Mouse (Mus musculus) adrenal gland, adult 8-10 months (tissue): ENCODE results near the gene Ube2j1. TPM values are rescaled to one million over a fixed set of nuclear protein-coding genes. Genes with fewer than 3 reads are reported as not detected.

Experiments
- DNase-seq: peaks from one replicate; pipeline ENCODE4 v3.0.0; 2022
- total RNA-seq, 4 experiments: library from RNA; stranded (reverse); gene quantifications; 2 replicates each; pipeline ENCODE4 v1.2.4; 2022

Gene Ube2j1
- total RNA-seq, 4 experiments from 2014 or later: 45.2 to 68.6 (median 63.7) TPM

DNA sequence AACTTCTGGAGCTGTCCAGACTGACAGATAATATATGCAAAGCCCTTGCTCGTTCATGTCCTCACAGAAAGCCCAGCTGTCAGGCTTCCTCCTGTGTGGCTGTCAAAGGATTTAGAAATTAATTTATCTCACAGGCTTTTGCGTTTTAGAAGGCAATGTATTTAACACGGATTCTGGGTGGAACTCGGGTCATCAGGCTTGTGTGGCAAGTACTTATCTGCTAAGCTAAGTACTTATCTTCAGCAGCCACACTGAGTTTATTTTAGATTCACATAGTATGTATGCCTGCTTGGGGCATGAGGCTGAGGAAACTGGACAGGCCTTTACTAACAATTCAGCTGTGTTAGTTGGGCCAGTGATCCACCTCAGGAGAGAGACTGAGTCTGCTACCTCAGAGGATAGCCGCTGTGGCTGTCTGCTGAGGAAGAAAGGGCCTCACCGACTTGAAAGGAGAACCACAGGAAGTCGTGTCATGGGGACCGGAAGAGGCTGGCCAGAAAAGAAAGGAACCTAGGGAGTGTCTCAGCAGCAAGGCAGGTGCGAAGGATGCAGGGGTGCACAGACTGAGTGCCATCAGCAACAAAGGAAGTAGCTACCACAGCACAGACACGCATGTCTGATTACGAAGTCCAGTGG is 41.4 kb downstream of the Ube2j1 start:
- DNase-seq: no peak

DNA sequence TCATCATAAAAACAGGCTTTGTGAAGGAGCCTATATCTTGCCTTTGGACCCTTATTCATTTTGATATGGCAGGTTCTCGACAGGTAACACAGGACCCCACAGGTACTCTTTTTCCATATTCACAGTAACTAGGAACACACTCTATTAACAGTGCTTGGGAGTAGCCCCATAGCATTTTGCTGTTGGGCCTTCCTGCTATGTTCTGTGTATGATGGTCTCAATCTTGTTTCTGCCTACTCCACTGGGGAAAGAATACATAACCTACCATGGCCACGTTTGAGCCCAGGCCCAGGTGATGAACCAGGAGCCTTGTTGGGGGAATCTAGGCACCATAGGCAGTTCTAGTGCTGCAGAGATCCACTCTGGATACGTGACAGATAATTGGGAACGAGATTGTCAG is 43.2 kb downstream of the Ube2j1 start:
- no peak for DNase-seq

DNA sequence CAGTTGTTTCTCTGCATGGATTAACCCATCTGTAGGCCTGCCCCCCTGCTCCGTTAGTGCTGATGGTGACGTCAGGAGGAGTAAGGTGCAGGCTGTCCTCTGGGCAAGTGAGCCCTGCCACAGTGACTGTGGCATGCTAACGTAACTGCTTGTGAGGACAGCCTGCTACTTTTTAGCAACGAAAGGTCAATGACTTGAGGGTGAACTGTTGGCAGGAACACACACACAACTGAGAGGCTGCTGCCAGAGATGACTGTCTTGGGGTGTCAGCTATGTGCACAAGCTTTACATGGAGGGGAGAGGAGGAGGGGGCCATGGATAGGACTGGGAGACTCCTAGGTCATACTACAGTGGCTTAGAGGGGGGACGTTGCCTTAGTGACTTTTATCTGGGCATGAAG is 43.6 kb downstream of the Ube2j1 start:
- DNase-seq: no peak

DNA sequence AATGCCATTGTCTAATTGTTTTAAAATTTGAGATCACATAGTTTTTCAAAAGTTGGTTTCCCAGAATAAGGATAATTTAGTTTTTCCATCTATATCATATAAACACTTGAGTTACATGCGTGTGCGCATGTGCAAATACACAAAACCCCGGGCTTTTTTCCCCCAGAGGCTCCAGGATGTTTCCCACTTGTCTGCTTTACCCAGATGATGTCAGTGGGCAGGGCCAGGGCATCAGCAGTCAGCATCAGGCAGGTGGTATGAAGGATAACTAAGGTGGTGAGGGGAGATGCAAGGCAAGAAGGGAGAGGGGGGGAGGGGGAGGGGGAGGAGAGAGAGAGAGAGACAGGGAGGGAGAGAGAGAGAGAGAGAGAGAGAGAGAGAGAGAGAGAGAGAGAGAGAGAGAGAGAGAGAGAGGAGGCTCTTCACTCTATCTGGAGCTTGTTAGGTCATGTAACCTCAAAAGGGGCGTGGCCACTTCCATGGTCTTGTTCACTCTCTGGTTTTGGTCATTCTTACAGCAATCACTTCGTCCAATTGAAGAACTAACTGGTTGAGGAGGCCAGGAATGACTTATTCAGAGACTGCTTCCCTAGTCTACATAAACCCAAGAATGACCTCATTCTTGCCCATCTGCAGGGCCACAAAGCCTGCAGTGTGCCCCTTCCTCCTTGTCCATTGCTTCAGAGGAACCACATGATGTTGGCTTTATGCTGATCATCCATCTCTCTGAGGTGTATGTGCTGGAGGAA is 44.7 kb downstream of the Ube2j1 start:
- DNase-seq: no peak

DNA sequence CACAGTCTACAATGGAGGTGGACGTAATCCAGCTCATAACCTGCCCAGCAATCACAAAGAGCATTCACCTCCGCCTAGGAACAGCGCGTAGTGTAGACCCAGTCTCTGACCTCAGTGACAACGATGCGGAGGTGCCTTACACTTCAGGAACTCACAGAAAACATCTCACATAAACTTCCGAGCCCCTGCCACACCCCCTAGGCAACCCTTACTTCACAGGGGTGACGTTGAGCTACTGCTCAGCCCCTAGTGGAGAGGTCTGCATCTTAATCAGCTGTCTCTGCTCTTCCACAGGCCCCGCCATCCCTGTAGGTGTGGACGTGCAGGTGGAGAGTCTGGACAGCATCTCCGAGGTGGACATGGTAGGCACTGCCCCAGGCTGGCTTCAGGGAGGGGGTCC is 45.9 kb downstream of the Ube2j1 start:
- no peak for DNase-seq

DNA sequence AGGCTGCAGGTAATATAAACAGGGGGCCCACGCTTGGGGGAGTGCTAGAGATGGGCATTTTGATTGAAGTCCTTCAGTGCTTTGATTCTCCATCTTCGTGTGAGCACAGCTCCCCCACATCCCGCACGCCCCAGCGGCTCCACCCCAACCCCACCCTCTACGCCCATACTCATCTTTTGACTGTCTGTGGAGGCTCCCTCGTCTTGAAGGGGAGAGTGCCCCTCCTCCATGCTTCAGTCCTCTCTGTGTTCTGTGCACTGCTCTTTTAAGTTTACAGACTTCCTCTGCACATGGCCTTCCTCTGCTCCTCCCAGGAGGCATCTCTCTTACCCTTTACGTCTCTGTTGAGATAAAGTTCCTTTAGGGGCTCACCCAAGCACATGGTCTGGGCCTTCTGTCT is 46.5 kb downstream of the Ube2j1 start:
- no peak for DNase-seq

DNA sequence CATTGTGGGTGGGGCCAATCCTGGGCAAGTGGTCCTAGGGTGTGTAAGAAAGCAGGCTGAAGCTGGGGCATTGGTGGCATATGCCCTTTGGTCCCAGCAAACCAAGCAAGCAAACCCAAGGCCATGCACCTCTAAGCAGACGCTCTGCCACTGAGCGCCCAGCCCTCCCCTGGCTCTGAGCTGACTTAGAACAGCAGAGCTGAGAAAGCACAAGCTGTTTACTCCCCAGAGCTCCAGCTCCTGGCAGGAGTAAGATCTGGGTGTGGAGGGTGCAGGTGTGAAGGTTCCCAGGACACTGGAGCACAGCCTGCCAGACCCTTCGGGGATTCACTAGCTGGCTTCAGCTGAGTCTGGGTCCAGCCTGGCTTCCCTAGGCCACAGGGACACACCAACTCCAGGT is 47.3 kb downstream of the Ube2j1 start:
- DNase-seq: no peak

DNA sequence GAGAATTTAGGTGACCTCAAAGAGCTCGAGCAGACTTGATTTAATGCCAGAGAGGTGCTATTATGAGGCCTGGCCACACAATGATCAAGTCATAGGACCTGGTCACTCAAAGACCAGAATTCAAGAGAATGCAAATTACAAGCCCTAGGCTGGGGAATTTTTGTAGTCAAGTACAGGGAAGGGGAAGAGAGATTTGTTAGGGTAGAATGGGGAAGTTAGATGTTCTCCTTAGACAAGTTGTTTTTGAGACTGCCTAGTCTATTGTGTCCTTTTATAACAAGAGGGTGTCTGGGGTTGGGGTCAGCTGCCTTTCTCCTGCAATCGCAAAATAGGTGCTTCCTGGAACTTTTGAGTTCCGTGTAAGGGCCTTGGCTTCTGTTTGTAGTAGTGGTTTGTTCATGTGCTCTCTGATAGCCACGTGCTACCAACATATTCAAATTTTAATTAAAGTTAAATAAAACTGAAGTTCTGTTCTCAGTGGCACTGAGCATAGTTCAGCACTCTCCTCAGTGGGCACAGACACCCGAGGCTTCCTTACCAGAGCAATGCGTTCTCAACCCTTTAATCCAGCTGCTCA is 68.0 kb downstream of the Ube2j1 start:
- DNase-seq: no peak

Other genes with a start within 250 kb of the Ube2j1 start
- gene Lyrm2, start 231.2 kb upstream of the Ube2j1 start, total RNA-seq: 10 to 100 TPM; 38.9 to 49.3 (median 46.3) TPM
- 10 to 100 TPM in 1 of 4 experiments, 1 to 10 TPM in 3; 2.8 to 10.6 (median 4.9) TPM for gene Ankrd6, start 80.6 kb upstream of the Ube2j1 start, total RNA-seq
- 10 to 100 TPM; 10.2 to 16.4 (median 13.9) TPM for gene Rragd, start 48.4 kb upstream of the Ube2j1 start, total RNA-seq
- under 1 TPM in 2 of 4 experiments, not detected in 2; 0.71 to 0.89 TPM for gene Gabrr2, start 31.6 kb downstream of the Ube2j1 start, total RNA-seq
- gene Gabrr1, start 101.1 kb downstream of the Ube2j1 start, total RNA-seq: under 1 TPM in 3 of 4 experiments, not detected in 1; 0.14 to 0.17 (median 0.15) TPM
- gene Pm20d2, start 158.3 kb downstream of the Ube2j1 start, total RNA-seq: 10 to 100 TPM; 15.6 to 42.2 (median 27.4) TPM
- gene Srsf12, start 177.6 kb downstream of the Ube2j1 start, total RNA-seq: 1 to 10 TPM in 3 of 4 experiments, under 1 TPM in 1; 0.63 to 2.4 (median 2.1) TPM